Mouse (Mus musculus) ES-E14 (cell line): ENCODE measurements around the gene Sh3d19.

Experiments used
- CHD2 ChIP-seq: IDR thresholded peaks from 2 replicates; pipeline ENCODE4 v1.6.1; 2014; ENCODE audit warnings: mild to moderate bottlenecking, low read depth, low read length, inconsistent platforms
- HCFC1 ChIP-seq: IDR thresholded peaks from 2 replicates; pipeline ENCODE4 v1.6.1; 2012; ENCODE audit warnings: low read length, inconsistent platforms, borderline replicate concordance; ENCODE audit not compliant: insufficient read depth
- MAFK ChIP-seq: IDR thresholded peaks from 2 replicates; pipeline ENCODE4 v1.6.1; 2014; ENCODE audit warnings: mild to moderate bottlenecking, low read depth, low read length, inconsistent platforms; ENCODE audit not compliant: insufficient read depth
- ZC3H11A ChIP-seq: IDR thresholded peaks from 2 replicates; pipeline ENCODE4 v1.6.1; 2012; ENCODE audit warnings: low read depth, mild to moderate bottlenecking, inconsistent platforms, low read length, borderline replicate concordance
- ZNF384 ChIP-seq: IDR thresholded peaks from 2 replicates; pipeline ENCODE4 v1.6.1; 2012; ENCODE audit warnings: low read depth, low read length, inconsistent platforms

DNA sequence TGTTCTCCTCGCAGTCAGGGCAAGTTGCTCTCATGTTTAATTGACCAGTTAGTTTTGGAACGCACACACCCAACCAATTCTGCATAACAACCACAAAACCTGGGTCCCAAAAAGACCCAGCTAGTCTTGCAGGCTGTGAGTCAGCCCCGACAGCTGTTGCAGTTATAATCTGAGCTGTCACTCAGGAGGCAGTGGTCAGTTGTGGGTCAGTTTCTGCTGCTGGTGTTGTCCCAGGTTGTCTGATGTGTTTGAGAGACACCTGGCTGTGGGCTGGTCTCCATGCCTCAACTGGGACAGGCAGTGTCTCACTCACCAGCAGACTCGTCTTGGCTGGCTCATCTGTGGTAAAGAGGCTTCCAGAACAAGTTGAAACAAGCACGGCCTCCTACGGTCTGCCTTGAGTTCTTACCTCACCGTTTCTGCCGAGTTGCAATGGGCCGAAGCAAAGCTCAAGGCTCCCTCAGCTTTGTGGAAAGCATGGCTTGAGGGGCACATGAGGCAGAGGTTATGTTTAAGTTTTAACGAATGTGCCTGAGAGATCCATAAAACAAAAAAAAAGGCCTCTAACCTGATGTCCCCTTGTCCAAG, 18.1 kb upstream of the Sh3d19 start:
- TF ChIP-seq HCFC1: no peak
- no peak for TF ChIP-seq ZNF384
- no peak for TF ChIP-seq ZC3H11A
- no peak for TF ChIP-seq MAFK
- no peak for TF ChIP-seq CHD2
